Mouse (Mus musculus) bone marrow macrophage, adult 2 months (primary cell): Measurements from ENCODE around the gene Sulf2. TPM values are rescaled to one million over a fixed set of nuclear protein-coding genes. Genes with fewer than 3 reads are reported as not detected.

Source experiments
- H3K27ac ChIP-seq: 2 replicates; pipeline ENCODE4 v1.5.1; 2012; ENCODE audit warnings: low read depth, low read length; ENCODE audit not compliant: insufficient read depth
- H3K4me1 ChIP-seq: 2 replicates; pipeline ENCODE4 v1.6.1; 2012; ENCODE audit warnings: low read length; ENCODE audit not compliant: control insufficient read depth, insufficient read depth
- H3K4me3 ChIP-seq: 2 replicates; pipeline ENCODE4 v1.5.1; 2012; ENCODE audit warnings: mild to moderate bottlenecking, low read length, moderate library complexity; ENCODE audit not compliant: insufficient read depth
- CTCF ChIP-seq: IDR thresholded peaks from 2 replicates; pipeline ENCODE4 v1.5.1; 2012; ENCODE audit warnings: low read depth, mild to moderate bottlenecking, low read length, moderate library complexity
- POLR2A ChIP-seq: IDR thresholded peaks from 2 replicates; pipeline ENCODE4 v1.6.1; 2012; ENCODE audit warnings: mild to moderate bottlenecking, low read depth, low read length, borderline replicate concordance
- polyA plus RNA-seq: library from polyadenylated mRNA; stranded (reverse); fragments of >200 nt; gene quantifications from 2 replicates; pipeline ENCODE4 v1.2.4, GENCODE M21; 2012; ENCODE audit not compliant: missing spikeins, insufficient read depth, insufficient read length

Sulf2 gene
- polyA plus RNA-seq, 1 experiment: 77.0 TPM

DNA sequence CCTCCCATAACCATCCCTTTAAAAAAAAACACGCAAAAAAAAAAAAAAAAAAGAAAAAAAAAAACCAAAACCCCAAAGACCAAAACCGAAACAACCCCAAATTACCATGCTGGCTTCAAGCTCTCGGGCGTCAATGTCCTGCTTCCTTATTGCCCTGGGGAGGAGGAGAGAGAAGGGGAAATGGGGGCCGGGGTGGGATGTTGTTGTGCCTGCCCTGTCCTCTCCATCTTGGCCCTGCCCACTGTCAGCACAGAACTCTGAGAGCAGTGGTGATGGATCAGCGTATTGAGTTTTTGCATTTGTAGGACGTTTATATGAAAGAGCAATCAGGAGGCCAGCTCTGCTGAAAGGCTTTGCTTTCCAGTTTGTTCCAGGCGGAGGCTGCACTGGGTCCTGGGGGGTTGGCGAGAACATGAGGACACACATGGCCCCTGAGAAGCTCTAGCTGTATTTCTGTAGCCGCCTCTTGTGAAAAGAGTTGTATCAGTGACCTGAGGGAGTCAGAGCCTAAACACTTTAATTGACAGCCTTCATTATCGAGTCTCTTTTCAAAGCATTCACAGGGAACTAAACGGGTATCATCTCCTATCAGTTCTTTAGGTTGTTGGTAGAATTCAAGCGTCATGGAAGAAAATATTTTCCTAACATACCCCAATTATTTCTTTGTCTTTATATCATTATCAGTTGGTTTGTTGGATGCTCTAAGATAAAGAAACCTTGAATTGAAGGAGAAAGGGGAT lies 125.0 kb downstream of the Sulf2 start:
- Histone ChIP-seq H3K4me1 (peaks cover 49% of the 10 kb centered on the region), H3K4me3 (peak overlapping the region; percentile 35), H3K27ac (peak overlapping the region; percentile 37)
- TF ChIP-seq POLR2A (no peak), CTCF (no peak)

DNA sequence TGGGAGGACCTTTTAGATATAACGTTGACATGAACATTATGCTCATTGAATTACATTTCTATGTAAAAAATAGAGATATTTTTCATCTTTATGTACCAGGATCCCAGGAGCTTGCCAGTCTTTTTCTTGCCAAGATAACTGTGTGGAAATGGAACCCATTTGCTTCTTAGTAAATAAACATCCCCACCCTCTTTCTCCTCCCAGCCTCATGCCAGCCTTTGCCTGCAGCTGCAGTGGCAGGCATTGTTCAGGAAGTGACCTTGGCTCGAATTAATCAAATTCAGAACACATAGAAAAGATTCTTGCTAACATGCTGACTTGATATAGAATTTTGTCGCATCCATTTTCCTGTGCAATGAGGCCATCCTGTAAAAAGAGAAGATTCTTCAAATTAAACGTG lies 126.2 kb downstream of the Sulf2 start:
- H3K4me1 ChIP-seq: peaks cover 50% of the 10 kb centered on the region
- no peak overlapping the region for H3K4me3 ChIP-seq
- TF ChIP-seq POLR2A: no peak
- H3K27ac ChIP-seq: no peak overlapping the region

DNA sequence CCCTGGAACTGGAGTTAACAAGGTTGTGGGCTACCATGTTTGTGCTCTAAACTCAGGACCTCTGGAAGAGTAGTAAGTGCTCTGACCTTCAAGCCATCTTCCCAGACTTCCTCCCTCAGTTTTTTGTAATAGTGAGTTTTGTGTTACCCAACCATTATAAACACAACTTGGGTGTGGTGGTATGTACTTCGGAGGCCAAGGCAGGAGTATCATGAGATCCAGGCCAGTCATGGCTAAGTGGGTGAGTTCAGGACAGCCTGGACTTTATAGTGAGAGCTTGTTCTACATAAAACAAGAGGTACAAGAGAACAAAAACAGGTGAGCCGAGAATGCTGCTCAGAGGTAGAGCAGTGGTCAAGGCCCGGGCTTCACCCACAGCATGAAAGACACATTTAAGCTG lies 127.6 kb downstream of the Sulf2 start:
- TF ChIP-seq POLR2A: no peak
- Histone ChIP-seq H3K4me3 (no peak overlapping the region), H3K4me1 (peaks cover 60% of the 10 kb centered on the region)

DNA sequence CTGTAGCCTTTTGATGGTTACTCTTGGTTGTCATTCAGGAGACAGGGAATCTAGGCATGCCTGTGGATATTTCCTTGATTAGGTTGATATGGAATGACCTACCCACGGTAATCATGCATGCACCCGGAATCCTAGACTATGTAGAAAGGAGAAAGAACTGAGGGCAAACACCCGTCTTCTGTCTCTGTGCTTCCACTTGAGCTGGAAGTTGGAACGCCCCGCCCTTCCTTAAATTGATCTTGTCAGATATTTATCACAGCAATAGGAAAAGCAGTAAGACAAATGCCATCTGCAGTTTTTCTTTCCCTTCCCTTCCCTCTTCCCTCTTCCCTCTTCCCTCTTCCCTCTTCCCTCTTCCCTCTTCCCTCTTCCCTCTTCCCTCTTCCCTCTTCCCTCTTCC lies 129.5 kb downstream of the Sulf2 start:
- Histone ChIP-seq H3K27ac (no peak overlapping the region), H3K4me3 (no peak overlapping the region), H3K4me1 (peaks cover 59% of the 10 kb centered on the region)
- TF ChIP-seq CTCF (no peak), POLR2A (no peak)

More for the DNA sequence above, 127.6 kb downstream of the Sulf2 start:
- H3K27ac ChIP-seq: 0 out of 2 replicates have a peak overlapping the region, but pooled peaks have one; percentile 1

DNA sequence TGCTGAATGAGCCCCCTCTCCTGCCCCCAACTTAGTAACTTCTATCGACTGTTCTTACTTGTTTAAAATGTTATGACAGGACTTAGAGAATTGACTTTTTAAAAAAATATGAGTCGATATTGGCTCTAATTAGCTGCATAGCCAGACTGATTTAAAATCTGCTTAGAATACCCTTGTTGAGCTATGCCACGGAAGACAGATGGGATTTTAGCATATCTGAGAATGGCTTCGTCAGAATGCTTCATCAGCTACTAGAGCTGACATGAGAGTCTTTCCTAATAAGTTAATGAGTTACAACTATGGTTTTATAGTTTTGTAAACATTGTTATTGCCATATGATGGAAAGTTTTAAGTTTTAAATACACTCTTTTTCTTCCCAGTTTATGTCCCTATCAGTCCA lies 130.8 kb downstream of the Sulf2 start:
- Histone ChIP-seq H3K27ac (no peak overlapping the region), H3K4me1 (peaks cover 69% of the 10 kb centered on the region), H3K4me3 (no peak overlapping the region)
- TF ChIP-seq POLR2A: no peak
- no peak for TF ChIP-seq CTCF

DNA sequence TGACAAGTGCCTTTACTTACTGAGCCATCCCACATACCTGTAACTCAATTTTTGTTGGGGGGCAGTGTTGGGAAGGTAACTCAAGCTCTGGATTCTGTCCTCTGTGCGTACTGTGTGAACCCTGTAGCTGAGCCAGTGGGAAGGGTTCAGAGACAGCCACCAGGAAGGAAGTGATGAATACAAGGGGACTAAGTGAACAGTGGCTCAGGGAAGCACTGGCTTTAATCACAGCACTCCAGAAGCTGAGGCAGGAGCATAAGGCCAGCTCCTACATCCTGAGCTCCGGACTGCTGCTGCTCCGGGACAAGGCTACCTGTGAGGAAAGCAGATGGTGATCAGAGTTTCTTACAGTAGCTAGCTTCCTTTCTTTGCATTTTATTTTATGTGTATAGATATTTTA lies 131.4 kb downstream of the Sulf2 start:
- no peak overlapping the region for H3K27ac ChIP-seq
- H3K4me1 ChIP-seq: peaks cover 71% of the 10 kb centered on the region
- no peak overlapping the region for H3K4me3 ChIP-seq
- TF ChIP-seq CTCF: no peak
- no peak for TF ChIP-seq POLR2A

Other genes starting within 250 kb of the Sulf2 start
- gene Ncoa3, start 163.0 kb downstream of the Sulf2 start, polyA plus RNA-seq: 118 and 119 TPM in 2 replicates